ENCODE assay signal across 22 mouse cellular contexts in genomic region chr11:70812365-70812764, GRCm38 (mm10). TPM values are rescaled to one million over a fixed set of nuclear protein-coding genes. Genes with fewer than 3 reads are reported as not detected.
A peak's percentile ranks its signal among the peaks of the same experiment; 100 is the strongest.
DNase-seq lines count a peak whose midpoint lies in the region; ATAC-seq and TF ChIP-seq lines count a peak whose summit lies in the region.
"Had no signal": no experiment of that assay in that cellular context is flagged by ENCODE, and none has a peak within 500 bp of the region (broad histone marks: within the 10 kb centered on the region; RNA-seq: fewer than 3 reads in every experiment).

Gene Scimp (minus strand): TSS chr11:70812586.

- H3K27ac ChIP-seq in macrophage = peak within 1 kb of the TSS; percentile 73
- H3K27ac ChIP-seq: embryonic facial prominence, embryonic 10.5 days; hindbrain, embryonic 10.5 days; left cerebral cortex, adult 2 months; limb, embryonic 12.5 days; liver, embryonic 15.5 days; midbrain, embryonic 15.5 days had no signal

- H3K4me3 ChIP-seq in lung, adult 2 months (replicated peaks; ENCODE audit: extremely low read depth, low read depth, low read length) = peak within 1 kb of the TSS; percentile 2
- no peak within 1 kb of the TSS for H3K4me3 ChIP-seq in macrophage (ENCODE audit: inconsistent target)
- H3K4me3 ChIP-seq: embryonic facial prominence, embryonic 10.5 days; hindbrain, embryonic 10.5 days; left cerebral cortex, adult 2 months; limb, embryonic 12.5 days; liver, embryonic 15.5 days; midbrain, embryonic 15.5 days had no signal

- H3K79me2 ChIP-seq in macrophage (ENCODE audit: inconsistent target) = no peaks in the 10 kb centered on the region

- 66% methylated on average over 7 of the region's 7 CpGs for WGBS in lung, adult 2 months
- 19% methylated on average over 7 of the region's 7 CpGs for WGBS in macrophage (ENCODE audit: missing documents)

- no peaks in the 10 kb centered on the region for H3K36me3 ChIP-seq in macrophage (ENCODE audit: inconsistent target)
- H3K36me3 ChIP-seq: embryonic facial prominence, embryonic 10.5 days; hindbrain, embryonic 10.5 days; limb, embryonic 12.5 days; liver, embryonic 15.5 days; midbrain, embryonic 15.5 days had no signal

- no peak for ATAC-seq in inflammation-experienced regulatory T-cells, adult 6 months
- no peak for ATAC-seq in cerebellum, adult (ENCODE audit: insufficient number of reproducible peaks, low FRiP score, low TSS enrichment)
- ATAC-seq: CD4-positive, CD25-positive, alpha-beta regulatory T cell, adult 4 months; forebrain, embryonic 14.5 days; midbrain, embryonic 15.5 days had no signal

- no peak for TF ChIP-seq CTCF in lung, adult 2 months (IDR thresholded peaks at IDR 0.05; ENCODE audit: insufficient read depth, low read length)

- TF ChIP-seq POLR2A in lung, adult 2 months (IDR thresholded peaks at IDR 0.05; ENCODE audit: borderline replicate concordance, extremely low read depth, low read depth, low read length) = peak; percentile 17; the same call in 1 of the 2 replicates

- no peaks in the 10 kb centered on the region for H3K4me1 ChIP-seq in lung, adult 2 months (ENCODE audit: control insufficient read depth, insufficient read depth, low read length)
- H3K4me1 ChIP-seq: embryonic facial prominence, embryonic 10.5 days; limb, embryonic 12.5 days; liver, embryonic 15.5 days; midbrain, embryonic 15.5 days had no signal

- DNase-seq in lung, adult 2 months = no peak
- DNase-seq in lung, postnatal 10 days = no peak
- DNase-seq in MEL-GATA-1-ER (ENCODE audit: extremely low read depth, low read depth) = peak; percentile 21
- peak; percentile 80 to 83 for DNase-seq in spleen, postnatal 36 days (ENCODE audit: low spot score in 2 of 2)
- DNase-seq in thymus, postnatal 14 days = no peak
- DNase-seq: adrenal gland, postnatal 14 days; right cerebral cortex, adult 18-20 months; thymus, postnatal 36 days had no signal

RNA-seq across cellular contexts. Expression of gene Scimp, which starts in this region (rescaled TPM):
- polyA plus RNA-seq in lung, adult 2 months (2012; rRNA removed) = 2.6 and 3.5 TPM in 2 replicates
- total RNA-seq in macrophage (2018; cell fraction: chromatin; rRNA removed) = 1 to 10 TPM in 10 of 26 experiments, under 1 TPM in 3, not detected in 13; 0.74 to 3.1 (median 1.2) TPM
- total RNA-seq in macrophage (2018; cell fraction: cytosol; rRNA removed) = 10 to 100 TPM in 8 of 26 experiments, 1 to 10 TPM in 18; 1.1 to 16.8 (median 5.2) TPM
- total RNA-seq in macrophage (2018; cell fraction: nucleus; rRNA removed) = 10 to 100 TPM in 4 of 26 experiments, 1 to 10 TPM in 17, under 1 TPM in 2, not detected in 3; 0.75 to 12.7 (median 3.5) TPM
- 1.2 to 5.3 TPM (median 2.4 TPM) in 3 replicates for polyA plus RNA-seq in macrophage (2018)
- 1 to 10 TPM in 1 of 3 experiments, under 1 TPM in 1, not detected in 1; 0.67 to 1.1 TPM for polyA plus RNA-seq in inflammation-experienced regulatory T-cells, adult 6 months (2017; shearing (Covaris generic))
- total RNA-seq: gastrocnemius, postnatal 4 days; layer of hippocampus, adult 18-20 months; left cerebral cortex, adult 2 months had no signal
- polyA plus RNA-seq: embryonic facial prominence, embryonic 10.5 days; forebrain, embryonic 14.5 days; hindbrain, embryonic 10.5 days; kidney, embryonic 14.5 days; limb, embryonic 12.5 days; midbrain, embryonic 15.5 days had no signal

Comparison
In these comparisons a context has a peak if more than half of its experiments do, and no peak if none do; other contexts are left out.
1. DNase-seq: peak in MEL-GATA-1-ER (single experiment) and spleen, postnatal 36 days (2 of 2); none in lung, adult 2 months (single experiment), lung, postnatal 10 days (single experiment) and thymus, postnatal 14 days (single experiment).